Comparison of ENCODE assay signal across 14 mouse cellular contexts in the genomic region with DNA sequence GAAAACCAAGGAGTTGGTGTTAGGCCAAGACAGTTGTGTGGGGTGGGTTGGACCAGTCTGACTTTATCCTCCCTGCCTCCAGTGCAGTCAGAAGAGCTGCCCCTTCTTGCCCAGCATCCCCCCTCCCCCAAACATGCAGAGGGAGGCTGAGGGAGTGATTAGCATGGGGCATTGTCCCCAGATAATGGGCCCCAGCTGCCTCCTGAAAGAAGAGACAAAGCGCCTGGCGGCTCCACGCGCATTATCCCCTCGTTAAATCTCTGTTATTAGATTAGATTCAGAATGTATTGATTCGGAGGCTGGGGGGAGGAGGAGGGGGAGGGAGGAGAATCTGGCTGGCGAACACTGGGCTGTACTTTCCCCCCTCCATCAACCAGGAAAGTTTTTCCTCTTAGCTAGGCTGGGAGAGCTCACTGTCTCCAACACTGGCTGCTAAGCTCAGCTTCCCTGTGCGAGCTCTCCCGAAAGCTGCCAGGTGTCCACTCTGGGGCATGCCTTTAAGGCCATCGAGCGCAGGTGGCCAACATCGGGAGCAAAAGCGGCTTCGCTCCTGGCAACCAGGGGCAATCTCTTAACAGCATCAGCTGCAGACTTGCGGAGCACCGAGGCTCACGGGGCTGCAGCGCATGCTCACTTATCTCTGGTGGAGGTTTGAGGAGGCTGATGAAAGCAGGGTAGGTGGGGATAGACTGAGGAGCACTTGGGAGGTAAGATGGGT. TPM values are rescaled to one million over a fixed set of nuclear protein-coding genes. Genes with fewer than 3 reads are reported as not detected.
DNase-seq lines count a peak whose midpoint lies in the region; ATAC-seq lines count a peak whose summit lies in the region.
"Had no signal": no experiment of that assay in that cellular context is flagged by ENCODE, and none has a peak within 500 bp of the region (broad histone marks: within the 10 kb centered on the region; RNA-seq: fewer than 3 reads in every experiment).

No protein-coding gene starts in this region.

- no peak overlapping the region for H3K4me3 ChIP-seq in embryonic facial prominence, embryonic 14.5 days (ENCODE audit: low read depth, low read length)
- H3K4me3 ChIP-seq in hindbrain, embryonic 15.5 days, result peak overlapping the region; percentile 13; the same call in 1 of the 2 replicates
- H3K4me3 ChIP-seq in neural tube, embryonic 13.5 days, result peak overlapping the region; percentile 14; the same call in 1 of the 2 replicates
- H3K4me3 ChIP-seq: layer of hippocampus, adult 2 months; limb, embryonic 13.5 days; stomach, embryonic 15.5 days had no signal

- no peaks in the 10 kb centered on the region for H3K36me3 ChIP-seq in embryonic facial prominence, embryonic 14.5 days (ENCODE audit: control insufficient read depth, insufficient read depth, low read length)
- H3K36me3 ChIP-seq in hindbrain, embryonic 15.5 days, result no peaks in the 10 kb centered on the region
- no peaks in the 10 kb centered on the region for H3K36me3 ChIP-seq in neural tube, embryonic 13.5 days
- H3K36me3 ChIP-seq: limb, embryonic 13.5 days; stomach, embryonic 15.5 days had no signal

- intact Hi-C loops in left cerebral cortex, postnatal 4 days (cut with DNase I), result loop anchor here (2.0 kb wide), 1 partner anchor 247 kb away; no protein-coding TSS in a partner anchor
- intact Hi-C loops in left cerebral cortex, postnatal 14 days (cut with DNase I), result no loop called here

- peak; percentile 74 for ATAC-seq in embryonic facial prominence, embryonic 14.5 days (ENCODE audit: low read depth)
- ATAC-seq in hindbrain, embryonic 15.5 days (ENCODE audit: low FRiP score, low read depth), result peak; percentile 54; the same call in 1 of the 2 replicates
- ATAC-seq in neural tube, embryonic 13.5 days (ENCODE audit: low read depth), result peak; percentile 69
- ATAC-seq in megakaryocyte progenitor cell, adult 5-6 weeks (replicated peaks; ENCODE audit: poor library complexity), result no peak
- ATAC-seq: lung, postnatal 0 days had no signal

- no peaks in the 10 kb centered on the region for H3K9me3 ChIP-seq in embryonic facial prominence, embryonic 14.5 days (ENCODE audit: control insufficient read depth, low read length)
- no peaks in the 10 kb centered on the region for H3K9me3 ChIP-seq in hindbrain, embryonic 15.5 days
- H3K9me3 ChIP-seq in neural tube, embryonic 13.5 days, result no peaks in the 10 kb centered on the region
- H3K9me3 ChIP-seq: limb, embryonic 13.5 days; stomach, embryonic 15.5 days had no signal

- peaks cover 5% of the 10 kb centered on the region; the same call in 1 of the 2 replicates for H3K27me3 ChIP-seq in embryonic facial prominence, embryonic 14.5 days (replicated peaks; ENCODE audit: control insufficient read depth, insufficient read depth, low read length)
- H3K27me3 ChIP-seq in hindbrain, embryonic 15.5 days, result no peaks in the 10 kb centered on the region
- peaks cover 20% of the 10 kb centered on the region for H3K27me3 ChIP-seq in neural tube, embryonic 13.5 days
- H3K27me3 ChIP-seq: stomach, embryonic 15.5 days had no signal

- WGBS in embryonic facial prominence, embryonic 14.5 days, result 12% methylated on average over 18 of the region's 18 CpGs
- WGBS in hindbrain, embryonic 15.5 days, result 11% methylated on average over 18 of the region's 18 CpGs
- WGBS in neural tube, embryonic 13.5 days, result 7% methylated on average over 18 of the region's 18 CpGs

- H3K4me2 ChIP-seq in embryonic facial prominence, embryonic 14.5 days (ENCODE audit: low read depth, low read length), result 0 out of 2 replicates have a peak overlapping the region, but pooled peaks have one; percentile 20
- peak overlapping the region; percentile 49 for H3K4me2 ChIP-seq in hindbrain, embryonic 15.5 days
- H3K4me2 ChIP-seq in neural tube, embryonic 13.5 days, result peak overlapping the region; percentile 51
- H3K4me2 ChIP-seq: limb, embryonic 13.5 days; stomach, embryonic 15.5 days had no signal

- no peaks in the 10 kb centered on the region for H3K4me1 ChIP-seq in embryonic facial prominence, embryonic 14.5 days (ENCODE audit: control insufficient read depth, insufficient read depth, low read length)
- peaks cover 9% of the 10 kb centered on the region for H3K4me1 ChIP-seq in hindbrain, embryonic 15.5 days (replicated peaks)
- peaks cover 27% of the 10 kb centered on the region for H3K4me1 ChIP-seq in neural tube, embryonic 13.5 days (replicated peaks)
- H3K4me1 ChIP-seq: stomach, embryonic 15.5 days had no signal

- peak; percentile 24 for DNase-seq in left cerebral cortex, postnatal 4 days
- no peak for DNase-seq in left cerebral cortex, postnatal 14 days (ENCODE audit: low spot score in 2 of 2)
- DNase-seq in embryonic facial prominence, embryonic 14.5 days (ENCODE audit: low spot score), result peak; percentile 62
- DNase-seq in urinary bladder, postnatal 25 days (ENCODE audit: low spot score), result no peak
- no peak for DNase-seq in layer of hippocampus, adult 9-11 months

- H3K27ac ChIP-seq in embryonic facial prominence, embryonic 14.5 days (replicated peaks; ENCODE audit: low read depth, low read length), result no peak overlapping the region
- H3K27ac ChIP-seq in hindbrain, embryonic 15.5 days (replicated peaks), result no peak overlapping the region
- H3K27ac ChIP-seq in neural tube, embryonic 13.5 days (replicated peaks), result peak overlapping the region; percentile 78
- H3K27ac ChIP-seq: layer of hippocampus, adult 2 months; limb, embryonic 13.5 days; stomach, embryonic 15.5 days had no signal

- H3K9ac ChIP-seq in embryonic facial prominence, embryonic 14.5 days (ENCODE audit: low read depth, low read length), result no peak overlapping the region
- H3K9ac ChIP-seq in hindbrain, embryonic 15.5 days, result no peak overlapping the region
- peak overlapping the region; percentile 56 for H3K9ac ChIP-seq in neural tube, embryonic 13.5 days
- H3K9ac ChIP-seq: limb, embryonic 13.5 days; stomach, embryonic 15.5 days had no signal

RNA-seq across cellular contexts. Expression of a gene that starts 14.9 kb away (rescaled TPM):
- 1 to 10 TPM; 3.2 to 5.0 TPM for total RNA-seq in left cerebral cortex, postnatal 4 days (2021)
- 1 to 10 TPM; 4.9 to 5.3 TPM for total RNA-seq in left cerebral cortex, postnatal 14 days (2021)
- polyA plus RNA-seq in embryonic facial prominence, embryonic 14.5 days (2014; fragmentation: Nextera tagmentation; extraction: Ambion mirVana), result 3.4 and 4.4 TPM in 2 replicates
- 1.3 and 3.6 TPM in 2 replicates for polyA plus RNA-seq in hindbrain, embryonic 15.5 days (2015; fragmentation: Nextera tagmentation; extraction: Ambion mirVana)
- polyA plus RNA-seq in neural tube, embryonic 13.5 days (2015; fragmentation: Nextera tagmentation; extraction: Ambion mirVana), result 6.5 and 9.9 TPM in 2 replicates
- not detected in 2 replicates for total RNA-seq in megakaryocyte progenitor cell, adult 5-6 weeks (2015)
- total RNA-seq in megakaryocyte progenitor cell, adult 5-6 weeks (2017), result not detected in 2 replicates
- total RNA-seq: granulocyte monocyte progenitor cell, adult 5-6 weeks had no signal
- polyA plus RNA-seq: C2C12 had no signal

RNA-seq across cellular contexts. Expression of a gene that starts 60.0 kb away (rescaled TPM):
- total RNA-seq in left cerebral cortex, postnatal 4 days (2021), result 10 to 100 TPM; 28.9 to 29.6 TPM
- total RNA-seq in left cerebral cortex, postnatal 14 days (2021), result 10 to 100 TPM; 56.2 to 65.7 TPM
- 2.2 and 4.1 TPM in 2 replicates for polyA plus RNA-seq in embryonic facial prominence, embryonic 14.5 days (2014; fragmentation: Nextera tagmentation; extraction: Ambion mirVana)
- polyA plus RNA-seq in hindbrain, embryonic 15.5 days (2015; fragmentation: Nextera tagmentation; extraction: Ambion mirVana), result 6.8 and 7.9 TPM in 2 replicates
- 7.4 and 8.5 TPM in 2 replicates for polyA plus RNA-seq in neural tube, embryonic 13.5 days (2015; fragmentation: Nextera tagmentation; extraction: Ambion mirVana)
- total RNA-seq in megakaryocyte progenitor cell, adult 5-6 weeks (2015), result 4.7 and 5.8 TPM in 2 replicates
- total RNA-seq in megakaryocyte progenitor cell, adult 5-6 weeks (2017), result 4.7 and 5.2 TPM in 2 replicates
- polyA plus RNA-seq: C2C12 had no signal

Comparison
In these comparisons a context has a peak if more than half of its experiments do, and no peak if none do; other contexts are left out.
1. DNase-seq: peak in left cerebral cortex, postnatal 4 days (single experiment) and embryonic facial prominence, embryonic 14.5 days (single experiment); none in left cerebral cortex, postnatal 14 days (0 of 2), urinary bladder, postnatal 25 days (single experiment) and layer of hippocampus, adult 9-11 months (single experiment).
2. RNA of a gene that starts 14.9 kb away (total RNA-seq): 4.9 to 5.3 TPM in left cerebral cortex, postnatal 14 days and 3.2 to 5.0 TPM in left cerebral cortex, postnatal 4 days; not detected in megakaryocyte progenitor cell, adult 5-6 weeks; every median in the first group is over 4 times any median in the second.
3. RNA of a gene that starts 60.0 kb away (total RNA-seq): 56.2 to 65.7 TPM in left cerebral cortex, postnatal 14 days and 28.9 to 29.6 TPM in left cerebral cortex, postnatal 4 days; 4.7 to 5.8 TPM in megakaryocyte progenitor cell, adult 5-6 weeks; every median in the first group is over 4 times any median in the second.
4. Peak in every context shown above with its lines, with median percentiles within 50 percentile points of each other: H3K4me2 ChIP-seq.